Mouse (Mus musculus) kidney, adult 10 weeks (tissue): ENCODE measurements around the gene Ccdc71l. TPM values are rescaled to one million over a fixed set of nuclear protein-coding genes. Genes with fewer than 3 reads are reported as not detected.

Source experiments
- polyA plus RNA-seq: library from polyadenylated mRNA; stranded (reverse); fragments of 350-450 nt; fragmentation: Illumina TruSeq; extraction: RNeasy Lipid Tissue Mini Kit (QIAGEN cat#74804); gene quantifications from one replicate; pipeline ENCODE4 v1.2.3, GENCODE M21; 2014; ENCODE audit warnings: low read depth, low replicate concordance

Ccdc71l gene
- polyA plus RNA-seq = 15.2 TPM

DNA sequence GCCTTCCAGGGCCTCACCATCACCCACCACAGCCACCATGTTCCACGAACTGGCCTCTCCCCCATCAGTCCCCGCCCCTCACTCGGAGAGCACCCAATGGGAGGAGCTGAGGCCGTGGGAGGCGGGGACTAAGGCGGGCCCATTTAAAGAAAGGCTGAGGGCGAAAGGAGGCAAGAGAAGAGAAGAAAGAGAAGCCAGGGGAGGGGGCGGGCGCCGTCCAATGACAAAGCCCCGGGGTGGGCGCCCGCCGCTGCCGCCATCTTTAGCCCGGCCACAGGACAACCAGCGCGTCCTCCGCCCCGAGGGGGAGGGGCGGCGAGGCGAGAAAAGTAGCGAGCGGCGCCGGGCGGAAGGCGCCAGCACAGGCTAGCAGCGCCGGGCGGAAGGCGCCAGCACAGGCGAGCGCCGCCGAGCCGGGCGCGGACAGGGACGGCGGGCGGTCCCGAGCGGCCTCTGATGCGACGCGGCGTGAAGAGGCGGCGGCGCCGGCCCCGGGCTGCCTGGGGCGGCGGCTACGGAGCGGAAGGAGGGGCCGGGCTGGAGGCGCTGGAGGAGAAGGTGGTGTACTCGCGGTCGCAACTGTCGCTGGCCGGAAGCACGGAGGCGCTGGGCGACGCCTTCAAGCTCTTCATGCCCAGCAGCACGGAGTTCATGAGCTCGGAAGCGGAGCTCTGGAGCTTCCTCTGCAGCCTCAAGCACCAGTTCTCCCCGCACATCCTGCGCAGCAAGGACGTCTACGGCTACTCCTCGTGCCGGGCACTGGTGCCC, at the start of gene Ccdc71l:
Gene Ccdc71l (plus strand): TSS at position 177 of the 768 bp plus-strand sequence.

Other genes starting within 250 kb of the Ccdc71l start
- gene Pik3cg, start 170.0 kb upstream of the Ccdc71l start, polyA plus RNA-seq = 0.93 TPM